Mouse (Mus musculus): ENCODE measurements around the gene Ddx20.

- TF ChIP-seq CTCF (IDR thresholded peaks at IDR 0.05) (no peak), POLR2A (IDR thresholded peaks at IDR 0.05; ENCODE audit: insufficient read depth, low read depth, low read length) (no peak), EP300 (IDR thresholded peaks at IDR 0.05; ENCODE audit: insufficient read depth, low read depth, low read length) (no peak)
Measured at GRCm38 (mm10) chr3:105653544-105654380, 33.6 kb downstream of the Ddx20 start.

Measured in heart, adult 2 months (tissue).